Mouse (Mus musculus): ENCODE measurements around the gene Zfp229. TPM values are rescaled to one million over a fixed set of nuclear protein-coding genes. Genes with fewer than 3 reads are reported as not detected.
"Not testable (repeated sequence)": the region's sequence is repeated elsewhere in the genome, so short reads cannot be mapped to it uniquely, and the experiment has no call there.

The Zfp229 gene
- total RNA-seq (2021): 1 to 10 TPM; 3.3 to 3.8 TPM
- long read RNA-seq, experiment 1, full-length matches to known transcripts: 2 of 2 reads
- long read RNA-seq, experiment 1, partial matches to known transcripts: 0 of 2 reads
- long read RNA-seq, experiment 1, other reads (novel, unspliced or antisense): 0 of 2 reads
- long read RNA-seq, experiment 2, full-length matches to known transcripts: 1 of 2 reads
- long read RNA-seq, experiment 2, partial matches to known transcripts: 0 of 2 reads
- long read RNA-seq, experiment 2, other reads (novel, unspliced or antisense): 1 of 2 reads

DNA sequence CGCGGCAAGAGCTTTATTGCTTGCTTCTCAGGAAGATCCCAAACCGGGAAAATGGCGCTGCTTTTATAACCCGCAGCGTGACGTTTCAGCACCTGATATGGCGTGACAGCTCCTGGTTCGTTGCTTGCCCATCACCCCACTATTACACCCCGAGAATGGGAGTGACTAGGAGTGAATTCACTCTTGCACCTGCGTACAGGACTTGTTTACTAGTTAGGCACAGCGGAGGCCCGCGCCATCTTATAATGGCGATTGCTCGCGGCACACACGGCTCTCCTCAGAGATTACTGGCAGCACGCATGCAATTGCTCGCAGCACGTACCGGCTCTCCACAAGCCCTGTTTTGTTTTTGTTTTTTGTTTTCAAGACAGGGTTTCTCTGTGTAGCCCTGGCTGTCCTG is at the start of gene Zfp229:
TSS of gene Zfp229 (plus strand) at position 301 of the 400 bp plus-strand sequence.
- DNase-seq (ENCODE audit: extremely low spot score in 1 of 2, low spot score in 2 of 2); intact Hi-C loops (cut with DNase I); H3K4me3 ChIP-seq; H3K27ac ChIP-seq: not testable (repeated sequence)

DNA sequence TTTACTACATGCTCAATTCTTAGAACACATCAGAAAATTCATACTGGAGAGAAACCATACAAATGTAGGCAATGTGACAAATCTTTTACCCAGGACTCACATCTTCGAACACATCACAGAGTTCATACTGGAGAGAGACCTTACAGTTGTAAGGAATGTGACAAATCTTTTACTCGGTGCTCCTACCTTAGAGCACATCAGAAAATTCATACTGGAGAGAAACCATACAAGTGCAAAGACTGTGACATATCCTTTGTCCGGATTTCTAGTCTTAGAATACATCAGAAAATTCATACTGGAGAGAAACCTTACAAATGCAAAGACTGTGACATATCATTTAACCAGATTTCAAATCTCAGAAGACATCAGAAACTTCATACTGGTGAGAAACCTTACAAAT is 39.0 kb upstream of the Zfp229 start, which contains the start of gene Gm10226:
TSS of gene Gm10226 (plus strand) at position 301 of the 400 bp plus-strand sequence.
- intact Hi-C loops (cut with DNase I): no loop called here
- H3K27ac ChIP-seq: no peak within 1 kb of the TSS
- no peak for DNase-seq (ENCODE audit: extremely low spot score in 1 of 2, low spot score in 2 of 2)
- no peak for TF ChIP-seq CTCF (IDR thresholded peaks at IDR 0.05)
- no peak within 1 kb of the TSS for H3K4me3 ChIP-seq

DNA sequence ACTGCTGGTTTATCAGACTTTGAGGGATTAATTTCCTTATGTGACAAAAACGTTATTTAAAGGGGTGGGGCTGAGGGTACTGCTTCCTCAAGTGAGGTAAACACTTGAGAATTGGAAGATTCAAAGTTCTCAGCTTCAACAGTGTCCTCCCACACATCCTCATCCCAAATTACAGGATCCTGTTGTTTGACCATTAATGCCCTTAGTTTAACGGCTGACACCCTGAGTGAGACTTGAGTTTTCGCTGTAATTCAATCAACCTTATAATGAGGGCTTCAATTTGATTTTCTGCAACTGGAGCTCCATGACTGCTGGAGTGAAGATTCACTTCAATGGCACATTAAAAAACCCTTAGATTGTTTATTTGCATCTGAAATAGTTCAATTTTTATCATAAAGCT is 37.3 kb upstream of the Zfp229 start:
- no peak overlapping the region for H3K4me3 ChIP-seq
- no peak overlapping the region for H3K27ac ChIP-seq
- DNase-seq (ENCODE audit: extremely low spot score in 1 of 2, low spot score in 2 of 2): no peak
- intact Hi-C loops (cut with DNase I): no loop called here
- no peak for TF ChIP-seq CTCF (IDR thresholded peaks at IDR 0.05)

GRCm38 (mm10) chr17:21696073-21696472 is 34.5 kb upstream of the Zfp229 start:
- H3K4me3 ChIP-seq: no peak overlapping the region
- DNase-seq (ENCODE audit: extremely low spot score in 1 of 2, low spot score in 2 of 2): no peak
- H3K27ac ChIP-seq: no peak overlapping the region
- TF ChIP-seq CTCF (IDR thresholded peaks at IDR 0.05): no peak
- intact Hi-C loops (cut with DNase I): no loop called here

DNA sequence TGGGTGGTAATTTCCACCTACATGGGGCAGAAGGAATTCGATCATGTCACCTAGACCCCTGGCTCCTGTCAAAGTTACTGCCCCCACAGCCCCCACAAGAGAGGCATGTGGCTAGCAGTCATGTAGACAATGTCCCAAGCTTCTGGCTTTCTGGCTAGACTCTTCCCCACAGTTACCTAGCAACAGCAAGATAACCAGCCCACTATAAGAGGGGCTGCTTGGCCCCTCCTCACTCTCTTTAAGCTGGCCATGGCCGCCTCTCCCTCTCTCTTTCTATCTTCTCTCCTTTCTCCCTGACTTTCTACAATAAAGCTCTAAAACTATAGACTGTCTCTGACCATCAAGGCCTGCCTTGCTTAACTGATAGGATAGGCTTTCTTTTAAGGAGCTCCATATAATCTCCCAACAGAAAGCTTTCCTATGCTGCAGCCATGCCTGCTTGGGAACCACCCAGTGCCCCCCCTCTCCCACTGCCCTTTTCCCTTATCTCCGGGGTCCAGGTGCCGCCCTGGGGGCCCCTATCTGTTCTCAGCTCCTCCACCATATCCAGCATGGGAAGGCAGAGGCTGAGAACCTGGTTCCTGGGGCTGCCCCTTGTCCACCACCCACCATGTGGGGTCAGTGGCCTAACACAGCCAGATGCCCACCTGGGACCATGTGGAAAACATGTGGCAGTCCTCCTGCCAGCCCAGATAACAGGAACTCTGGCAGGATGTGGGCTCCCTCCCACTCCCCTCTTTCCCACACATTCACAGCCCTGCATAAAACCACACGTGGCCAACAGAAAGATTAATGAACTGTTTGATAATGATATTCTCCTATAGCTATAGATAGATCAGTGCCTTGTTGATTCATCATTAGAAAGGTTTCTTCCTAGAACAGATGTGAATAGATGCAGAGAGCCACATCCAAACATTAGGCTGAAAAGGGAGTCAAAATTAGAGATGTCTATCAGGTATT is 28.0 kb upstream of the Zfp229 start:
- no peak for TF ChIP-seq CTCF (IDR thresholded peaks at IDR 0.05)

GRCm38 (mm10) chr17:21703414-21703813 is 27.2 kb upstream of the Zfp229 start:
- DNase-seq (ENCODE audit: extremely low spot score in 1 of 2, low spot score in 2 of 2): no peak
- H3K27ac ChIP-seq: no peak overlapping the region
- TF ChIP-seq CTCF (IDR thresholded peaks at IDR 0.05): no peak
- intact Hi-C loops (cut with DNase I): no loop called here
- no peak overlapping the region for H3K4me3 ChIP-seq

More for the DNA sequence above, 28.0 kb upstream of the Zfp229 start:
- H3K4me3 ChIP-seq: no peak overlapping the region
- DNase-seq (ENCODE audit: extremely low spot score in 1 of 2, low spot score in 2 of 2): no peak
- intact Hi-C loops (cut with DNase I): no loop called here
- H3K27ac ChIP-seq: no peak overlapping the region

GRCm38 (mm10) chr17:21707343-21707996 is 23.1 kb upstream of the Zfp229 start, which contains the start of gene Zfp760:
TSS of gene Zfp760 (plus strand) at chr17:21707741.
- intact Hi-C loops (cut with DNase I): loop anchor here (1.0 kb wide), 1 partner anchor 27 kb away; no protein-coding TSS in a partner anchor
- H3K4me3 ChIP-seq: peak within 1 kb of the TSS; percentile 79

GRCm38 (mm10) chr17:21708401-21708800 is 22.2 kb upstream of the Zfp229 start:
- no peak for TF ChIP-seq CTCF (IDR thresholded peaks at IDR 0.05)
- Histone ChIP-seq H3K4me3 (peak overlapping the region; percentile 79; the same call in 1 of the 2 replicates), H3K27ac (no peak overlapping the region; the same call in 1 of the 2 replicates)
- DNase-seq (ENCODE audit: extremely low spot score in 1 of 2, low spot score in 2 of 2): no peak
- intact Hi-C loops (cut with DNase I): no loop called here

More at GRCm38 (mm10) chr17:21707343-21707996, 23.1 kb upstream of the Zfp229 start, which contains the start of gene Zfp760:
- TF ChIP-seq CTCF (IDR thresholded peaks at IDR 0.05): no peak; the same call in 1 of the 2 replicates
- peak within 1 kb of the TSS; percentile 87 for H3K27ac ChIP-seq
- DNase-seq (ENCODE audit: extremely low spot score in 1 of 2, low spot score in 2 of 2): peak; percentile 67 to 76

DNA sequence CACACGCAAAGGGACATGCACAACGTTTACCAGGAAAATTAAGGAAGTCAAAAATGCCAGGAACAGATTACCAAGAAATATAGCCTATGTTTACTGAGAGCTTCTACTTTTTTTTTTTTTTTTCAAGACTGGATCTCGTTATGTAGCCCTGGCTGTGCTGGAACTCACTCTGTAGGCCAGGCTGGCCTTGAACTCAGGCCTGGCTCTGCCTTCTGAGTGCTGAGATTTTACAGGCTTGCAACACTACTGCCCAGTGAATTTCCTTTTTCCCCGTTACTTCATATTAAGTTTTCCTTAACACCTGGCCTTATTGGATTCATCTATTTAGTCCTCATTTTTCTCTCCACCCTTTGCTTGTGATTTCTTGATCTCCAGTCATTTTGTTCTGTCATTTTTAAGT is 2.5 kb downstream of the Zfp229 start:
- intact Hi-C loops (cut with DNase I): no loop called here
- DNase-seq (ENCODE audit: extremely low spot score in 1 of 2, low spot score in 2 of 2): no peak
- H3K27ac ChIP-seq: peak overlapping the region; percentile 58; the same call in 1 of the 2 replicates

DNA sequence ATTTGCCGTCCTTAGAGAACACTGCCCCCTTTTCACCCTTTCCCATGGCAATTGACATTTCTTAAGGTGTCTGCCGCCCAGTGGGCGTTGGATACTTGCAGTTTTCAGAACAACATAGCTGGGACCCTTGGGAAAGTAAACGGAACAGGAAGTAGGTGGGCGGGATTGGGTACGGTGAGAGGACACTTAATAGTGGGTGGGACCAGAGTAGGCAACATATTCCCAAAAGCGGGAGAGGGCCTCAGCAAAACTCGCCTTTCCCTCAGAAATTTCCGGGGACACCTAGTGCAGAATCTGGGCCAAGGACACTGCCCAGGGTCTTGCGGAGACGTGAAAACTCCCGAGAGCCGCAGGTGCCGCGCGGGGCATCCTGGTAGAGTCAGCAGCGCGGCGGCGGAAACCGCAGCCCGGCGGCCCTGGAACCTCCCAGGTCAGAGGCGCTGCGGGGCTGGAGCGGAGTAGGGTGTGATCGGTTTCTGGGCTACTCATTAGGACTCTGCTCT is 3.0 kb downstream of the Zfp229 start:
- Histone ChIP-seq H3K4me3 (peak overlapping the region; percentile 64), H3K27ac (peak overlapping the region; percentile 58)
- intact Hi-C loops (cut with DNase I): no loop called here
- DNase-seq (ENCODE audit: extremely low spot score in 1 of 2, low spot score in 2 of 2): peak; percentile 42 to 50
- TF ChIP-seq CTCF (IDR thresholded peaks at IDR 0.05): no peak; the same call in 1 of the 2 replicates

More for the DNA sequence above, 2.5 kb downstream of the Zfp229 start:
- H3K4me3 ChIP-seq: peak overlapping the region; percentile 64
- TF ChIP-seq CTCF (IDR thresholded peaks at IDR 0.05): no peak

DNA sequence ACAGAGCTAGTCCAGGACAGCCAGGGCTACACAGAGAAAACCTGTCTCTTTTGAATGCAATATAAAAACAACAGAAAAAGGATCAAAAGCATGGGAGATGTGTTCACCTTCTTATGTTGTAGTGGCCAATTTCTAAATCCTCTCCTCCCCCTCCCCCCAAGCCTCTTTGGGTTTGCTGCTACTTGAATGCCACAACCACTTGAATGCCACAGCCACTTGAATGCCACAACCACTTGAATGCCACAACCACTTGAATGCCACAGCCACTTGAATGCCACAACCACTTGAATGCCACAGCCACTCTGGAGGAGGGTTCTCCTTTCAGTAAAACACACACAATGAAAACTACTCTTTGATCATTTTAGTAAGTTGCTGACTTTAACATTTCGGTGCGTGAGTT is 22.2 kb downstream of the Zfp229 start:
- Histone ChIP-seq H3K27ac (no peak overlapping the region), H3K4me3 (no peak overlapping the region)
- intact Hi-C loops (cut with DNase I): no loop called here
- no peak for DNase-seq (ENCODE audit: extremely low spot score in 1 of 2, low spot score in 2 of 2)
- TF ChIP-seq CTCF (IDR thresholded peaks at IDR 0.05): no peak
